Mouse (Mus musculus) spleen, postnatal 36 days (tissue): ENCODE data around the gene 2310034G01Rik.

Experiments used
- DNase-seq, 2 experiments: peaks; one replicate each; pipeline ENCODE4 v3.0.0; 2022; ENCODE audit warnings: low spot score in 2 of 2, mixed read lengths in 1 of 2

The 2310034G01Rik gene

DNA sequence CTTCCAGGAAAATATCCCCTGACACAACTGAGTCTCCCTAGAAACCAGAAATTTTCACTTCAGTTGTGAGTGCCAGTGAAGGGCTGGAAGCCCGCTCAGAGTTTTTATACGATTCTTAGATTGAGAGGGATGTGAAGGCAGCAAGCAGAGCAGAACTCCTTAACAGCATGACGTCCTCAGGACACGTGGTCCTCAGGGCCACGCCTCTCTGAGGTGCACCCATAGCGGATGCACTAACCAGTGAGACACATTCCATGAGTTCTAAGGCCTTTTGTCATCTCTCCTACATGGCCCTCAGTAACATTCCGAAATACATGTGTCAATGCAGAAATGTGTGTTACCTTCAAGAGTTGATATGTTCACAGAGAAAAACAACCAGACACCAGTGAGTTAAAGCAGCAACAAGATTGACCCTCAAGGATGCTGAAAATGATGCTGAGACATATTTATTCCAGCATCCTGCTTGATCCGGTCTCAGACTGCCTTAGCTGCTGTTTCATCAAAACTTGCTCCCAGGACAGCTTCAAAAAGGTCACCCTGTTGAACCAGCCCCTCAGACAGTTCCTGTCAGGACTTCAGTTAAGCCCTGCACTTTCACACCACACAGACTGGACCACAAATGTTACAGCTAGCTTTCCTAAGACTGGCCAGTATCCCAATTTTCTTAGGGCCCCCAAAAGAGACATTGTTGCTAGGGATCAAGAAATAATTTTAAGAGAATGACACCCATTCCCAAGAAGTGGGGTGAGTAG, 49.6 kb downstream of the 2310034G01Rik start:
- DNase-seq: no peak
